Mouse (Mus musculus): ENCODE measurements around the gene Hmga2. TPM values are rescaled to one million over a fixed set of nuclear protein-coding genes. Genes with fewer than 3 reads are reported as not detected.

Gene Hmga2
- polyA plus RNA-seq, 1 experiment from 2014 or later, result 0.43 TPM

- H3K9ac ChIP-seq (replicated peaks), result peak overlapping the region; percentile 50
- H3K27me3 ChIP-seq (ENCODE audit: insufficient read depth, low read length), result peaks cover 46% of the 10 kb centered on the region
- peaks cover 17% of the 10 kb centered on the region for H3K4me1 ChIP-seq (ENCODE audit: insufficient read depth)
- no peaks in the 10 kb centered on the region for H3K36me3 ChIP-seq (replicated peaks; ENCODE audit: insufficient read depth, low read length)
- TF ChIP-seq EP300 (IDR thresholded peaks at IDR 0.05; ENCODE audit: low read depth) (no peak), CTCF (IDR thresholded peaks at IDR 0.05; ENCODE audit: low read depth) (0 out of 2 replicates have a peak, but pooled peaks have one; percentile 12)
- no peaks in the 10 kb centered on the region for H3K9me3 ChIP-seq (ENCODE audit: low read length)
- WGBS (ENCODE audit: insufficient replicate concordance), result under 1% methylated on average over 49 of the region's 52 CpGs
- no peak overlapping the region for H3K27ac ChIP-seq (ENCODE audit: low read depth)
- H3K4me2 ChIP-seq (ENCODE audit: low read depth, low read length), result peak overlapping the region; percentile 89
- ATAC-seq, result peak; percentile 51
- DNase-seq, result peak; percentile 41
- peak overlapping the region; percentile 63 for H3K4me3 ChIP-seq (ENCODE audit: low read depth, low read length)
Measured at GRCm38 (mm10) chr10:120476516-120477336, 457 bp upstream of the Hmga2 start.

DNA sequence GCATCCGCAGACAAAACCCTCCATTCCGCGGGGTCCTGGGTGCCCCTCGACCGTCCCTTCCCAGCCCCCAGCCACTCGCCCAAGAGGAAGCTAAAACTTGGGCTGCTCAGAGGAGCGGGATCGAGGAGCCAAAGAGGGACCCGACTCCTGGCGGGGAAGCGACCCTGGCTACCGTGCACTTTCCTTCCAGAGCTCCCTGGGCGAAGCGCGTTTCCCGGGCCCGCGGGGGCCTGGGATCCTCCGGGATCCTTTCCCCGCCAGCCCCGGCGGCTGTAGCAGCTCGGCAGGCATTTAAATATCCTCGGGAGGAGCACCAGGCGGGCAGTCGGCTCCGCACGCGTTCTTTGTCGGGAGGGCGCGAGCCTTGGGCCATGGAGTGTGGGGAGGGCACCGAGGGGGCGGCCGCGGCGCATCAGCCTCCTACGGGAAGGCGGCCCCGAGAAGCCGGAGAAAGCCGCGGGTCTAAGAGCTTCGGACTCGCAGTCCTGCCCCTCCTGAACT is 1.2 kb downstream of the Hmga2 start:
- ATAC-seq (no peak), DNase-seq (peak; percentile 31)
- TF ChIP-seq EP300 (IDR thresholded peaks at IDR 0.05; ENCODE audit: low read depth), result no peak
- no peak for TF ChIP-seq CTCF (IDR thresholded peaks at IDR 0.05; ENCODE audit: low read depth)
- WGBS (ENCODE audit: insufficient replicate concordance), result under 1% methylated on average over 43 of the region's 45 CpGs
- Histone ChIP-seq H3K27me3 (ENCODE audit: insufficient read depth, low read length) (peaks cover 46% of the 10 kb centered on the region), H3K36me3 (replicated peaks; ENCODE audit: insufficient read depth, low read length) (no peaks in the 10 kb centered on the region), H3K9ac (replicated peaks) (peak overlapping the region; percentile 62), H3K4me1 (ENCODE audit: insufficient read depth) (peaks cover 17% of the 10 kb centered on the region), H3K9me3 (ENCODE audit: low read length) (no peaks in the 10 kb centered on the region), H3K4me3 (ENCODE audit: low read depth, low read length) (peak overlapping the region; percentile 63), H3K27ac (ENCODE audit: low read depth) (no peak overlapping the region), H3K4me2 (ENCODE audit: low read depth, low read length) (peak overlapping the region; percentile 89)

DNA sequence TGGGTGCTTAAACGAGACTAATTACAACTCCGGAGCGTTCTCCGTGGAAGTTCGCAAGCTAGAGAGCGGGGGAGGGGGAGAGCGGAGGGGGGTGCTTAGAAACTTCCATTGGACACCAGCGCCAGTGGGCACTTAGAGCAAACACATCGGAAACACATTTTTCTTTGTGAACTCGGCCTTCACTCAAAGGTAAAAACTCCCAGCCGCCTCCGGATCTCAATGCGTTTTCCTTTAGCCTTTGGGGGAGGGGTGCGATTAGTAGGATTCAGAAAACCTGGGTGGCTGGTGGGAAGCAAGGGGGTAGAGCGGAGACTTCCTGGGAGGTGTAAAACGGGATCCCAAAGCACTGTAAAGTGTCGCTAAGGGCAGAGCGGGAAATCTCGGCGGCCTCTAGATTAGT is 2.0 kb downstream of the Hmga2 start:
- Histone ChIP-seq H3K4me2 (ENCODE audit: low read depth, low read length) (peak overlapping the region; percentile 89), H3K27me3 (ENCODE audit: insufficient read depth, low read length) (peaks cover 46% of the 10 kb centered on the region), H3K36me3 (replicated peaks; ENCODE audit: insufficient read depth, low read length) (no peaks in the 10 kb centered on the region), H3K27ac (ENCODE audit: low read depth) (no peak overlapping the region), H3K4me3 (ENCODE audit: low read depth, low read length) (peak overlapping the region; percentile 63), H3K9ac (replicated peaks) (peak overlapping the region; percentile 62), H3K9me3 (ENCODE audit: low read length) (no peaks in the 10 kb centered on the region), H3K4me1 (ENCODE audit: insufficient read depth) (peaks cover 17% of the 10 kb centered on the region)
- DNase-seq, result peak; percentile 18
- no peak for ATAC-seq
- WGBS (ENCODE audit: insufficient replicate concordance), result 0% methylated on average over 20 of the region's 20 CpGs
- TF ChIP-seq EP300 (IDR thresholded peaks at IDR 0.05; ENCODE audit: low read depth), result no peak
- no peak for TF ChIP-seq CTCF (IDR thresholded peaks at IDR 0.05; ENCODE audit: low read depth)

DNA sequence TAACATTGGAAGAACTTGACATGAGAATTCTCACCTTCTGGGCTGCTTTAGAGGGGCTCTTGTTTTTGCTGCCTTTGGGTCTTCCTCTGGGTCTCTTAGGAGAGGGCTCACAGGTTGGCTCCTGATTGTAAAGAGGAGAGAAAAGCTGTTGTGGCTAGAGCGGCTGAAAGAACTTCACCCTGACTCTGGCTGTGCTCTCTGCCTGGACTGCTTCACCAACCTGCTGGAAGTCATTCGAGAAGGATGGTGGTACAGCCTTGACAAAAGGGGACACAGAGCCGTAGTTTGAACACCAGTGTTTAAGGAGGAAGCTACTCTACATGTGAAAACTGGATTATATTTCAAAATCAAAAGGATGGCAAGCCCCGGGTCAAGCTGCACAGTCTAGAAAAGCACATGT is 3.1 kb downstream of the Hmga2 start:
- no peak overlapping the region for H3K4me2 ChIP-seq (ENCODE audit: low read depth, low read length)
- H3K4me3 ChIP-seq (ENCODE audit: low read depth, low read length), result no peak overlapping the region
- H3K27me3 ChIP-seq (ENCODE audit: insufficient read depth, low read length), result peaks cover 41% of the 10 kb centered on the region

GRCm38 (mm10) chr10:120472606-120473005 is 3.7 kb downstream of the Hmga2 start:
- DNase-seq (no peak), ATAC-seq (no peak)
- Histone ChIP-seq H3K27ac (ENCODE audit: low read depth) (no peak overlapping the region), H3K36me3 (replicated peaks; ENCODE audit: insufficient read depth, low read length) (no peaks in the 10 kb centered on the region), H3K9ac (replicated peaks) (no peak overlapping the region), H3K4me3 (ENCODE audit: low read depth, low read length) (no peak overlapping the region), H3K4me1 (ENCODE audit: insufficient read depth) (peaks cover 11% of the 10 kb centered on the region), H3K4me2 (ENCODE audit: low read depth, low read length) (no peak overlapping the region), H3K27me3 (ENCODE audit: insufficient read depth, low read length) (peaks cover 37% of the 10 kb centered on the region), H3K9me3 (ENCODE audit: low read length) (no peaks in the 10 kb centered on the region)
- WGBS (ENCODE audit: insufficient replicate concordance), result 72% methylated on average over 2 of the region's 2 CpGs
- no peak for TF ChIP-seq CTCF (IDR thresholded peaks at IDR 0.05; ENCODE audit: low read depth)
- no peak for TF ChIP-seq EP300 (IDR thresholded peaks at IDR 0.05; ENCODE audit: low read depth)

More for the DNA sequence above, 3.1 kb downstream of the Hmga2 start:
- no peak for TF ChIP-seq EP300 (IDR thresholded peaks at IDR 0.05; ENCODE audit: low read depth)
- no peak for TF ChIP-seq CTCF (IDR thresholded peaks at IDR 0.05; ENCODE audit: low read depth)
- H3K9me3 ChIP-seq (ENCODE audit: low read length), result no peaks in the 10 kb centered on the region
- no peaks in the 10 kb centered on the region for H3K36me3 ChIP-seq (replicated peaks; ENCODE audit: insufficient read depth, low read length)
- H3K27ac ChIP-seq (ENCODE audit: low read depth), result no peak overlapping the region
- WGBS (ENCODE audit: insufficient replicate concordance), result 30% methylated on average over 4 of the region's 4 CpGs
- DNase-seq (no peak), ATAC-seq (no peak)
- H3K4me1 ChIP-seq (ENCODE audit: insufficient read depth), result peaks cover 17% of the 10 kb centered on the region
- no peak overlapping the region for H3K9ac ChIP-seq (replicated peaks)

DNA sequence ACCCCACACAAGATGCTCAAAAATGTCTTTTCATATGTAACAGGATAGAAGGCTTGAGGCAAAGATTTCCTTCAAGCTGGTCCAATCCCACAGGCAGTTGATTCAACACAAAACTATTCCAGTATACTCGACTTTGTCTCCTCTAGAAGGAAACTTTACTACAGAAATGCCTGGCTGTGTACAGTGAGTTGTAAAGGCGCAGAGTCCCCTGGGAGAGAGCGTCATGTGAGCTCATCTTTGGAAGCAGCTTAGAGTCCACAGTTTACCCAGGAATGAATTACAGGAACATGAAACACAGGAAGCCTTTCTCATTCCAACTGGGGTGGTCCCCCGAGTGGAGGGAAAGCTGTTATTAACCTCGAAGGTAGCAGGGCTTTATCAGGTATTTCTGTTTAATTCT is 11.1 kb downstream of the Hmga2 start:
- Histone ChIP-seq H3K4me3 (ENCODE audit: low read depth, low read length) (no peak overlapping the region), H3K9me3 (ENCODE audit: low read length) (no peaks in the 10 kb centered on the region), H3K27ac (ENCODE audit: low read depth) (no peak overlapping the region), H3K27me3 (ENCODE audit: insufficient read depth, low read length) (no peaks in the 10 kb centered on the region), H3K36me3 (replicated peaks; ENCODE audit: insufficient read depth, low read length) (no peaks in the 10 kb centered on the region), H3K9ac (replicated peaks) (no peak overlapping the region), H3K4me1 (ENCODE audit: insufficient read depth) (0 out of 2 replicates have a peak, but pooled peaks cover 3% of the 10 kb centered on the region), H3K4me2 (ENCODE audit: low read depth, low read length) (no peak overlapping the region)
- ATAC-seq (no peak), DNase-seq (no peak)
- WGBS (ENCODE audit: insufficient replicate concordance), result 61% methylated on average over 5 of the region's 5 CpGs
- TF ChIP-seq EP300 (IDR thresholded peaks at IDR 0.05; ENCODE audit: low read depth) (no peak), CTCF (IDR thresholded peaks at IDR 0.05; ENCODE audit: low read depth) (no peak)
